Mouse (Mus musculus) neural tube, embryonic 13.5 days (tissue): Measurements from ENCODE around the gene Slc16a4. TPM values are rescaled to one million over a fixed set of nuclear protein-coding genes. Genes with fewer than 3 reads are reported as not detected.

Source experiments
- ATAC-seq: fragments of 200-750 bp; cut with Nextera tagmentation; 2 replicates; pipeline ENCODE4 v1.8.0; 2017; ENCODE audit warnings: low read depth, mild to moderate bottlenecking, moderate TSS enrichment, moderate library complexity
- H3K27ac ChIP-seq: fragments of 300-500 bp; sonication (generic); replicated peaks from 2 replicates; pipeline ENCODE4 v1.5.1; 2015; ENCODE audit warnings: moderate library complexity, mild to moderate bottlenecking, inconsistent platforms
- H3K27me3 ChIP-seq: fragments of 300-500 bp; sonication (generic); 2 replicates; pipeline ENCODE4 v1.6.1; 2015; ENCODE audit warnings: mild to moderate bottlenecking, inconsistent platforms
- H3K36me3 ChIP-seq: fragments of 300-500 bp; sonication (generic); 2 replicates; pipeline ENCODE4 v1.6.1; 2015; ENCODE audit warnings: mild to moderate bottlenecking, inconsistent platforms
- H3K4me1 ChIP-seq: fragments of 300-500 bp; sonication (generic); replicated peaks from 2 replicates; pipeline ENCODE4 v1.6.1; 2015; ENCODE audit warnings: inconsistent platforms
- H3K4me2 ChIP-seq: fragments of 300-500 bp; sonication (generic); 2 replicates; pipeline ENCODE4 v1.6.1; 2015; ENCODE audit warnings: inconsistent platforms, mild to moderate bottlenecking, moderate library complexity
- H3K4me3 ChIP-seq: fragments of 300-500 bp; sonication (generic); 2 replicates; pipeline ENCODE4 v1.5.1; 2015; ENCODE audit warnings: mild to moderate bottlenecking, inconsistent platforms
- H3K9ac ChIP-seq: fragments of 300-500 bp; sonication (generic); 2 replicates; pipeline ENCODE4 v1.6.1; 2015; ENCODE audit warnings: moderate library complexity, mild to moderate bottlenecking, inconsistent platforms
- H3K9me3 ChIP-seq: fragments of 300-500 bp; sonication (generic); 2 replicates; pipeline ENCODE4 v1.6.1; 2016; ENCODE audit warnings: inconsistent platforms
- WGBS: fragments of 180-500 bp; shearing (Covaris S2); methylation state at CpG from one replicate; pipeline ENCODE4 v1.1.7; 2015; 5-methylcytosine and 5-hydroxymethylcytosine counted together
- polyA plus RNA-seq: library from polyadenylated mRNA; unstranded; fragments of >200 nt; fragmentation: Nextera tagmentation; extraction: Ambion mirVana; gene quantifications from 2 replicates; pipeline ENCODE4 v1.2.1, GENCODE M21; 2015

Slc16a4 gene
- 1.9 and 2.0 TPM in 2 replicates for polyA plus RNA-seq

DNA sequence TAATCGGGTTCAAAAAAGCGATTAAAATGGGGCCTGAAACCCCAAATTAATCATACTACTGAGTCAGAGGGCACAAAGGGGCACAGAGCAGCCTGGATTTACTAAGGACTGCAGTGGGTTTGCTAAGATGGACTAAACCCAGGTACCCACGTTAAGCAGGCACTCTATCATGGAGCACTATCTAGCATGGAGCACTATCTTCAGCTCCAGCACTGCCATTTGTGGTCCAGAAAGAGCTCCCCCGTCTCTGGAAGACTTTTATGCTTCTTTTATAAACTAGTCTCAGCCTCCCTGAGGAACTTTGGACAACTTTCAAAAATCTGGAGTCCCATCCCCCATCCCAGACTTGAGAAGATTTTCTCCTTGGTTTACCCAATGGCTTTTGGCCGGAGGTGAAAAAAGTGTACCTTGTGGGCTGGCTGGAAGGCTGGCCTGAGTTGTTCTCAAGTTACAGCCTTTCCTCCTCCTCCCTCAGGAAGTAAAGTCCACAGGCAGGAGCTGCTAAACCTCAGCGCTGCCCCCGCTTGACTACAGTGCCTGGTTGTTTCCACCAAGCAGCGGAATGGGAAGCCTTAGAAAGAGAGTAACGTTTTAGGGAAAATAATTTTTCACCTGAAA lies at the start of gene Slc16a4:
Gene Slc16a4, plus strand, starts transcription at position 467 of the 618 bp plus-strand sequence.
- H3K9me3 ChIP-seq, result no peaks in the 10 kb centered on the region
- no peak within 1 kb of the TSS; the same call in 1 of the 2 replicates for H3K27ac ChIP-seq
- ATAC-seq, result no peak
- 30% methylated on average over 9 of the region's 9 CpGs for WGBS
- no peaks in the 10 kb centered on the region for H3K27me3 ChIP-seq
- no peak within 1 kb of the TSS for H3K9ac ChIP-seq
- no peaks in the 10 kb centered on the region for H3K4me1 ChIP-seq
- H3K36me3 ChIP-seq, result 0 out of 2 replicates have a peak, but pooled peaks cover 5% of the 10 kb centered on the region
- H3K4me3 ChIP-seq, result no peak within 1 kb of the TSS
- H3K4me2 ChIP-seq, result no peak within 1 kb of the TSS

DNA sequence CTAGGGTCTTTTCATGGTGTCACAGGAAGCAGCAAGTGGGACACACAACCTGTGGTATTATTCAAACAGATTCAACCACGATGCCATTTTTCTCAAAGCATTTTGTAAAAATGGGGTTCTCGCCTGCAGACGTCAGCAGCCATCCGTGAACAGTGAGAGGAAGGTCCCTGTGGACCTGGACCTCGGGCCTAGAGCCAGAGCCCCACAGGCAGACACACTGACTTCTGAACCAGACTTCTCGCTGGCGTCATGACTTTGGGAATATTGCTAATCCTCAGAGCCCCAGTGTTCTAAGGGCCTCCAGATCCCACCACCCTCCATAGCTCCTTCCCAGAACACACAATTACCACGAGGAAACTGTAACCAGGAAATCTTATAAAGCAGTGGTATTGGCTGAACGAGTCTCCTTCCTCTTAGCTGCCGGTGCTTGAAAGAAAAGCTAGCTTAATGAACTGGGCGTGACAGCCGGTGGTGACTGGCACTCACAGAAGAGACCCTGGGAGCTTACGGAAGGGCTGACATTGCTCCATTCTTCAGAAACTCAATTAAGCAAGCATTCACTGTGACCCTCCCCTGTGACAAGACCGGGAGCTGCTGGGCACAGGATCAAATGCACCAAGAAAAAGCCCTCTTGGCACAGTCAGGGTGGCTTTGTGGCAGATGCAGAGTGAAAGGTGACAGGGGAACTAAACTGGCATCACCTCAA lies 49.5 kb upstream of the Slc16a4 start:
- 38% methylated on average over 14 of the region's 14 CpGs for WGBS
- Histone ChIP-seq H3K4me2 (no peak overlapping the region), H3K27me3 (0 out of 2 replicates have a peak, but pooled peaks cover 5% of the 10 kb centered on the region), H3K9me3 (no peaks in the 10 kb centered on the region), H3K4me1 (peaks cover 6% of the 10 kb centered on the region; the same call in 1 of the 2 replicates), H3K4me3 (no peak overlapping the region), H3K9ac (no peak overlapping the region), H3K27ac (no peak overlapping the region), H3K36me3 (no peaks in the 10 kb centered on the region)
- ATAC-seq, result no peak

DNA sequence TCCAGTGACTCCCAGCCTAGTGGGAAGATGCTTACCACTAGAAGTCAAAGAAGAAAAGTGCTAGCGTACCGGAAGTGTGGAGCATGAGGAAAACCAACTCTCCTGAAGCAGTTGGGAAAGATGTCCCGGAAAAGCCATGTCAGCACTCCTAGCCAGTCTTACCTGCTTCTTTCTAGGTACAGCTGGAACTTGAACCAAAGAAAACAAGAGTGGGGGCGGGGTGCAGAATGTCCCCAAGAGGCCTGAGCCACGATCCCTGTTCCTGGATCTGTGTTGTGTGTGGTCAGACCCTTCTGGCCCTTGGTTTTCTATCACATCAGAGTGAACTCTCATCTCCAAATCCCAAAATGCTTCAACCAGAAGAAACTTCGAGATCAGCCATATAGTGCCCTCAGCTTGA lies 44.2 kb upstream of the Slc16a4 start:
- no peak for ATAC-seq
- H3K4me3 ChIP-seq, result no peak overlapping the region
- WGBS, result 86% methylated on average over 6 of the region's 6 CpGs
- H3K9ac ChIP-seq, result no peak overlapping the region
- peaks cover 10% of the 10 kb centered on the region; the same call in 1 of the 2 replicates for H3K27me3 ChIP-seq
- no peaks in the 10 kb centered on the region for H3K36me3 ChIP-seq
- H3K27ac ChIP-seq, result no peak overlapping the region
- H3K4me2 ChIP-seq, result no peak overlapping the region
- H3K9me3 ChIP-seq, result no peaks in the 10 kb centered on the region
- H3K4me1 ChIP-seq, result peaks cover under 1% of the 10 kb centered on the region; the same call in 1 of the 2 replicates

DNA sequence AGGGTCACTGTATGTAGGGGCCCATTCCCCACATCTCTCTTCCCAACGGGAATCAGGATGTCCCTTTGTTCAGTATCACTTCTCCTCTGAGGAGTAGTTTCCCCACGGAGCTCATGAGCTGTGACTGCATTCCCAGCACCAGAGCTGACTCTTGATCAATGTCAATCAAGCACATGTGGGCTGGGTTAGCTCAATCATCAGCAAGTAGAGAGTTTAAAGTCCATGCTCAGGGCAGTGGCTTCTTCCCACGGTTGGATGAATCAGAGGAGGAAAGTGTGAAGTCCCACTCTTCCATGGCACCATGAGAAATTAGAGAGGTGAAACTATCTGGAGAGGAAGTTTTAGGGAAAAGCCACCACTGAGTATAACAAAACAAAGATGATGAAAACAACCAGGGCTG lies 42.0 kb upstream of the Slc16a4 start:
- H3K9me3 ChIP-seq, result no peaks in the 10 kb centered on the region
- H3K4me2 ChIP-seq, result no peak overlapping the region
- no peaks in the 10 kb centered on the region for H3K36me3 ChIP-seq
- H3K27me3 ChIP-seq, result peaks cover 18% of the 10 kb centered on the region
- WGBS, result 68% methylated on average over 3 of the region's 3 CpGs
- ATAC-seq, result no peak
- no peak overlapping the region for H3K4me3 ChIP-seq
- no peaks in the 10 kb centered on the region for H3K4me1 ChIP-seq
- H3K27ac ChIP-seq, result no peak overlapping the region
- no peak overlapping the region for H3K9ac ChIP-seq

DNA sequence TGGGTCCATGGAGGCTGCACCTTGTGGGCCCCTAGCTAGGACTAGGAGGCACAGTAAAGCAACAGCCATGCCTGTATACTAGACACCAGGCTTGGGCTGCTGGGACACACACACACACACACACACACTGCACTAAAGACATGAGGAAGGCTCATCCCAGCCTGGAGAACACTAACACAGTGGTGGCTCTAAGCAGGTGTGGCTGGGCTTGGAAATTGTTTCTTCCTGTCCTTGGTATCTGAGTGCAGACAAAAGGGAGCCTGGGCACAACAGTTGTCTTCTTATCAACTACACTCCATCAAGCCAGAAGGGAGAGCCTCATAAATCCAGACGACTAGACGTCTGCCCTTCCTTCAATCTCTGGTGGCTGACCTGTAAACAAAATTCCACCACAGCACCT lies 40.7 kb upstream of the Slc16a4 start:
- no peaks in the 10 kb centered on the region for H3K36me3 ChIP-seq
- no peak overlapping the region for H3K4me2 ChIP-seq
- no peak for ATAC-seq
- no peak overlapping the region for H3K9ac ChIP-seq
- H3K4me1 ChIP-seq, result no peaks in the 10 kb centered on the region
- H3K9me3 ChIP-seq, result no peaks in the 10 kb centered on the region
- no peak overlapping the region for H3K4me3 ChIP-seq
- H3K27me3 ChIP-seq, result peaks cover 14% of the 10 kb centered on the region
- no peak overlapping the region for H3K27ac ChIP-seq
- 72% methylated on average over 2 of the region's 2 CpGs for WGBS

DNA sequence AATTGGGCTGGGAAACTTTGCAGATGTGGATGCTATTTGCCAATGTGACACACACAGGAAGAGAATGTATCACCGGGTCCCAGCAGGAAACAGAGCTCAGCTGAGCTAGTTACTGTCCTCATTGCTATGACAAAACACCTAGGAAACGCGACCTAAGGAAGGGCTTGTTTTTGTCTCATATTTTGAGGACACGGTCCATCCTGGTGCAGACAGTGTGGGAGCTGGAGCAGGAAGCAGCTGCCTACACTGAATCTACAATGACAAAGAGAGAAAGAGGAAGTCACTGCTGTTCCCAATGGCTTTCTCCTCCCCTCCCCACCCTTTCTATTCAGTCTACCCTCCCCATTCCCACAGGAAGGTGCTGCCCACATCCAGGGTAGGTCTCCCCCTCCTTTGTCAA lies 39.0 kb upstream of the Slc16a4 start:
- Histone ChIP-seq H3K4me3 (no peak overlapping the region), H3K36me3 (no peaks in the 10 kb centered on the region), H3K27ac (no peak overlapping the region), H3K4me2 (no peak overlapping the region), H3K4me1 (peaks cover 12% of the 10 kb centered on the region), H3K9me3 (no peaks in the 10 kb centered on the region), H3K27me3 (peaks cover 16% of the 10 kb centered on the region), H3K9ac (no peak overlapping the region)
- no peak for ATAC-seq
- WGBS, result 82% methylated on average over 4 of the region's 4 CpGs

DNA sequence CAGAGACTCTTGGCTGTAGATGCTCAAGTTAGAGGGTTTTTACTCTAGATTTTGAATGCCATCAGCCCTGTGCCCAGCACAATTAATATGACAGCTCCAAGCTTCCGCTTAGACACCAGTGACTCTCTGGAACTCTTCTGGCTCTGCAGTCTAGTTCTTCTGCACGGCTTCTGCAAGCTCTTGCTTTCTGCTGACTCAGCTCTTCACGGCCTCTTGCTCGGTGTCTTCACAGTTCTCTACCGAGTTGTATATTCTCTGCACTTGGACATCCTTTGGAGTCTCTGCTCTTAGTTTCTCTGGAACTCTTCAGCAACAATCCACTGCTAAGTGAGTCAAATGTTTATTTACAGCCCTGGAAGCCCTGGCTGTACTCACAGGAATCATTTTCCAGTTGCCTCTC lies 37.1 kb upstream of the Slc16a4 start:
- H3K4me1 ChIP-seq, result peaks cover 22% of the 10 kb centered on the region
- no peaks in the 10 kb centered on the region for H3K9me3 ChIP-seq
- H3K36me3 ChIP-seq, result no peaks in the 10 kb centered on the region
- peaks cover 12% of the 10 kb centered on the region for H3K27me3 ChIP-seq
- ATAC-seq, result no peak
- no peak overlapping the region for H3K4me2 ChIP-seq
- H3K9ac ChIP-seq, result no peak overlapping the region
- no peak overlapping the region for H3K27ac ChIP-seq
- WGBS, result 84% methylated on average over 5 of the region's 5 CpGs
- H3K4me3 ChIP-seq, result no peak overlapping the region

DNA sequence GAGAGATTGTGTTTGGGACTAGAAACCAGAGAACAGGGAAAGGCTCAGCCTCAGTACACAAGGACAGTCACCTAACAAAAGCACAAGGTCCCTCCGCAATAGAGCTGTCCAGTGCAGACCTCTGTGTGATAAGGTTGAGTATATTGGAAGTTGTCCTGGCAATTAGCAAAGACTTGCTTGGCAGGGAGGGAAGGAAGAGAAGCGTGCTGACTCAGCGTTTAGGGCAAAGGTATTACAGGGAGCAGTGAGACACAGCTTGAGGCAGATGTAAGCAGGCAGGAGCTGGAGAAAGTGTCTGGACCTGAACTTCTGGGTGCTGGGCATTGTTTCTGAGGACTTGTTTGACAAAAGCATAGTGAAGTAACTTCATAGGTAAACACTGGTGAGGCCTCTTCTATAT lies 35.0 kb upstream of the Slc16a4 start:
- peaks cover 11% of the 10 kb centered on the region for H3K27me3 ChIP-seq
- H3K4me2 ChIP-seq, result no peak overlapping the region
- no peaks in the 10 kb centered on the region for H3K9me3 ChIP-seq
- H3K27ac ChIP-seq, result peak overlapping the region; percentile 46; the same call in 1 of the 2 replicates
- WGBS, result 89% methylated on average over 3 of the region's 3 CpGs
- no peak overlapping the region for H3K4me3 ChIP-seq
- H3K36me3 ChIP-seq, result no peaks in the 10 kb centered on the region
- ATAC-seq, result no peak
- peaks cover 36% of the 10 kb centered on the region for H3K4me1 ChIP-seq
- no peak overlapping the region for H3K9ac ChIP-seq

DNA sequence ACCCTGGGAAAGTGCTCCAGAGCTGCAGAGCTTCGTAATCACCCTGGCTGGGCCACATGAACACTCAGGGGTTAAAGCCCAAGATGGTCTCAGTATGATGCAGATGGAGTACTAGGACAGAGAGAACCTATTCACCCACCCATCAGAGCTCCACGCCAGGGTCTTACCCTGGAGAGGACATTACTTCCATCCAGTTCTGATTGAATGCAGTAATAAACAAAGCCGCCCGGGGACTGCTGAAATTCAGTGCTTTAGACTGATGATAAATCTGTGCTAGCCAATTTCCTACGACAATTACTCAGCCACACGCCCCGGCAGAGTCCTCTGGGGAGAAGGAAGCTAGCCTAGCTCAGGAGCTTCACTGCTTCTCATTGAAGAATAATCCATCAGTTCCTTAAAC lies 34.3 kb upstream of the Slc16a4 start:
- Histone ChIP-seq H3K4me1 (peaks cover 43% of the 10 kb centered on the region), H3K27me3 (peaks cover 11% of the 10 kb centered on the region), H3K4me2 (no peak overlapping the region), H3K27ac (peak overlapping the region; percentile 46), H3K4me3 (no peak overlapping the region), H3K9me3 (no peaks in the 10 kb centered on the region), H3K36me3 (no peaks in the 10 kb centered on the region), H3K9ac (no peak overlapping the region)
- 24% methylated on average over 7 of the region's 7 CpGs for WGBS
- ATAC-seq, result peak; percentile 56

DNA sequence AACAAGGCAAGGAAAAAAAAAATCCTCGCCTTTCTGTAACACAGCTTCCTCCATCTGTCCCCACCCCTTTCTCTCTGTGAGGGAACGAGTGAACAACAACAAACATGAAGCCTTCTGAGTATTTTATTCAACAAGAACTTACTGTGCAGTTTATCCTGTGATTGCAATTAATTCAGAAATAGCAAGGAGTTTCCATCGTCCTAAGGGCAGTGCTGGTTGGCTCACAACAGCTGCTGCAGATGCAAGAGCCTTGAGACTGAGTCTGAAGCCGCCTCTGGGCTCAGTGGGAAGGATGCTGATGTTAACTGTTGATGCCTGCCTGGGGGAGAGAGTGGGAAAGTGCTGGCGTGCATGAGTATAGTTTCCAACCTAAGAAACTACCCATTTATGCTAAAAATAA lies 33.1 kb upstream of the Slc16a4 start:
- Histone ChIP-seq H3K9ac (no peak overlapping the region), H3K9me3 (no peaks in the 10 kb centered on the region), H3K4me1 (peaks cover 48% of the 10 kb centered on the region), H3K27ac (peak overlapping the region; percentile 2; the same call in 1 of the 2 replicates), H3K4me3 (no peak overlapping the region), H3K4me2 (no peak overlapping the region), H3K27me3 (peaks cover 10% of the 10 kb centered on the region), H3K36me3 (no peaks in the 10 kb centered on the region)
- no peak for ATAC-seq
- 61% methylated on average over 5 of the region's 5 CpGs for WGBS

DNA sequence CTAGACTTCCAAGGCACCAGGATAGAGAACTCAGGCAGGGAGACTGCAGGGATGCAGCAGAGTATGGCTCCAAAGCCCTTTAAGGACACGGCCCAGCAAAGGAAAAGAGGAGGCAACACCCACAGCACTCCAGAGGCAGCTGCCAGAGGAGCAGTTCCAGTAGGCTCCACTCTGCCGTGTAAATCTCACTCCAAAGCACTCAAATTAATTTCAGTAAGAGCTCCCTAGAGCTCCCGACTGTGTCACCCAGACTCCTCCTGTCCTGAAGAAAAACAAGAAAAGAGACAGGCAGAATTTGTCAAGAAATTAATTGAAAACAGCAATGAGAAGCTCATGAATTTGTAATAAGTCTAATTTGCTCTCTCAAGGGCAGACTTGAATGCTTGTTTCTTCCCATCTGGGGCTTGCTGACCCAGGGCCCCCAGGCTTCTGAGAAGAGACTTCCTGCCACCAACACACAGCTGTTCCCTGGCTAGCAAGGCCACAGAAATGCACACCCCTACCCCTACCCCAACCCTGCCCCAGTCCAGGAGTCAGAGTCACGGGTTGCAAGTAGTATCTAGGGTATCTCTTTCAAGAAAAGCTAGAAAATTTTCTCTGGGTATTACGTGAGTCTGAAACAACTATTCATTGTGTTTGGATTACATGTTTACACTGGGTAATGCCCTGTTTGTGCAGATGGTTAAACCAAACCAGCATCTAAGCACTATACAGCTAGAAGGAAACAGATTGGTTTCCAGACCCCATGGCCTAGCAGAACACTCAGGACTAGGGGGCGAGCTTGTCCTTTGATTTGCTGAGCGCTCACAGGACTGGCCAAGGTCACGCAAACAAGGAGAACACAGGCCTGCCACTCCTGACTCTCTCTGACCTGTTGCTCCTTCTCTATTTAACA lies 29.8 kb upstream of the Slc16a4 start:
- peak; percentile 62 for ATAC-seq
- H3K4me1 ChIP-seq, result peaks cover 44% of the 10 kb centered on the region
- WGBS, result 32% methylated on average over 8 of the region's 8 CpGs
- H3K4me2 ChIP-seq, result no peak overlapping the region
- H3K27ac ChIP-seq, result peak overlapping the region; percentile 66
- no peaks in the 10 kb centered on the region for H3K36me3 ChIP-seq
- H3K9ac ChIP-seq, result no peak overlapping the region
- H3K4me3 ChIP-seq, result no peak overlapping the region
- H3K9me3 ChIP-seq, result no peaks in the 10 kb centered on the region
- no peaks in the 10 kb centered on the region for H3K27me3 ChIP-seq

DNA sequence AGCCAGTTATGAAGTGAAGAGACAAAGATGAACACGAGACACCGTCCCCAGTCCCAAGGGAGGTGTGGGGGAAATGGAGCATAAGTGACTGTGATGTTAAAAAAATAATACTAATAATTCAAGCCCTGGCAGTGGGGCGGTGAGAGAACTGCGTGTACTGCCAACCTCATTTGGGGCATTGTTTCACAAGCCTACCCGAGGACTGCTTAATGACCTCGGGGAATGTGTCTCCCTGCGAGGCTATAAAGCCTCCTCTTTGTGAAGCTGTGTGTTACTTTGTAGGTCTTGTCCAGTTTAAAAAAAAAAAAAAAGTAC lies 29.2 kb upstream of the Slc16a4 start:
- peak; percentile 12; the same call in 1 of the 2 replicates for ATAC-seq
- peak overlapping the region; percentile 66; the same call in 1 of the 2 replicates for H3K27ac ChIP-seq
- H3K36me3 ChIP-seq, result no peaks in the 10 kb centered on the region
- no peak overlapping the region for H3K4me3 ChIP-seq
- 7% methylated on average over 7 of the region's 7 CpGs for WGBS
- H3K27me3 ChIP-seq, result no peaks in the 10 kb centered on the region
- H3K4me2 ChIP-seq, result no peak overlapping the region
- H3K9me3 ChIP-seq, result no peaks in the 10 kb centered on the region
- H3K9ac ChIP-seq, result no peak overlapping the region
- peaks cover 38% of the 10 kb centered on the region for H3K4me1 ChIP-seq
